Mouse (Mus musculus): ENCODE results near the gene Ubqln4.
"Not testable (repeated sequence)": the region's sequence is repeated elsewhere in the genome, so short reads cannot be mapped to it uniquely, and the experiment has no call there.

The Ubqln4 gene

GRCm38 (mm10) chr3:88568615-88569014 is 15.1 kb downstream of the Ubqln4 start:
- DNase-seq, result no peak

- DNase-seq, result no peak
These were observed 15.5 kb downstream of the Ubqln4 start for GRCm38 (mm10) chr3:88569093-88569492.

GRCm38 (mm10) chr3:88569694-88570093 is 16.1 kb downstream of the Ubqln4 start:
- DNase-seq, result no peak

GRCm38 (mm10) chr3:88570341-88570740 is 16.8 kb downstream of the Ubqln4 start:
- DNase-seq, result no peak

- no peak for DNase-seq
These were observed 18.3 kb downstream of the Ubqln4 start for GRCm38 (mm10) chr3:88571856-88572255.

- no peak for DNase-seq
These were observed 19.3 kb downstream of the Ubqln4 start for GRCm38 (mm10) chr3:88572835-88573234.

GRCm38 (mm10) chr3:88573810-88574209 is 20.3 kb downstream of the Ubqln4 start:
- no peak for DNase-seq

- no peak for DNase-seq
These were observed 22.0 kb downstream of the Ubqln4 start, which contains the start of gene Ssr2 for GRCm38 (mm10) chr3:88575540-88575939. Gene Ssr2, plus strand, starts transcription at chr3:88575876.

- not testable (repeated sequence) for DNase-seq
These were observed 24.3 kb downstream of the Ubqln4 start for GRCm38 (mm10) chr3:88577846-88578245.

- no peak for DNase-seq
These were observed 25.2 kb downstream of the Ubqln4 start for GRCm38 (mm10) chr3:88578498-88579424.

- peak; percentile 77 to 83 for DNase-seq
These were observed 26.0 kb downstream of the Ubqln4 start for GRCm38 (mm10) chr3:88579454-88580117.

GRCm38 (mm10) chr3:88585769-88586168 is 32.2 kb downstream of the Ubqln4 start:
- DNase-seq, result no peak

GRCm38 (mm10) chr3:88586640-88587039 is 33.1 kb downstream of the Ubqln4 start:
- no peak for DNase-seq

- no peak for DNase-seq
These were observed 36.7 kb downstream of the Ubqln4 start for GRCm38 (mm10) chr3:88590246-88590645.

GRCm38 (mm10) chr3:88591044-88591443 is 37.5 kb downstream of the Ubqln4 start:
- DNase-seq, result no peak

GRCm38 (mm10) chr3:88591950-88592731 is 38.6 kb downstream of the Ubqln4 start:
- DNase-seq, result peak in 1 of 2 experiments; percentile 53

- DNase-seq, result no peak
These were observed 39.5 kb downstream of the Ubqln4 start for GRCm38 (mm10) chr3:88592942-88593576.

- DNase-seq, result no peak
These were observed 40.5 kb downstream of the Ubqln4 start for GRCm38 (mm10) chr3:88593893-88594580.

GRCm38 (mm10) chr3:88596547-88596946 is 43.0 kb downstream of the Ubqln4 start:
- not testable (repeated sequence) for DNase-seq

- no peak for DNase-seq
These were observed 48.9 kb downstream of the Ubqln4 start for GRCm38 (mm10) chr3:88602466-88602865.

- DNase-seq, result peak; percentile 70 to 71
These were observed 50.2 kb downstream of the Ubqln4 start for GRCm38 (mm10) chr3:88603714-88604161.

- no peak for DNase-seq
These were observed 51.3 kb downstream of the Ubqln4 start for GRCm38 (mm10) chr3:88604863-88605262.
